Mouse (Mus musculus) lung, embryonic 15.5 days (tissue): ENCODE data around the gene Clba1. TPM values are rescaled to one million over a fixed set of nuclear protein-coding genes. Genes with fewer than 3 reads are reported as not detected.

Experiments
- ATAC-seq: fragments of 200-750 bp; cut with Nextera tagmentation; 2 replicates; pipeline ENCODE4 v1.8.0; 2017; ENCODE audit warnings: moderate number of reproducible peaks, borderline replicate concordance; ENCODE audit not compliant: low FRiP score, low TSS enrichment; ENCODE audit errors: extremely low read depth
- H3K27ac ChIP-seq: fragments of 300-500 bp; sonication (generic); 2 replicates; pipeline ENCODE4 v1.5.1; 2015; ENCODE audit warnings: moderate library complexity, mild to moderate bottlenecking, inconsistent platforms
- H3K27me3 ChIP-seq: fragments of 300-500 bp; sonication (generic); 2 replicates; pipeline ENCODE4 v1.6.1; 2015; ENCODE audit warnings: inconsistent platforms
- H3K36me3 ChIP-seq: fragments of 300-500 bp; sonication (generic); 2 replicates; pipeline ENCODE4 v1.6.1; 2015; ENCODE audit warnings: inconsistent platforms
- H3K4me1 ChIP-seq: fragments of 300-500 bp; sonication (generic); 2 replicates; pipeline ENCODE4 v1.6.1; 2015; ENCODE audit warnings: inconsistent platforms
- H3K4me2 ChIP-seq: fragments of 300-500 bp; sonication (generic); 2 replicates; pipeline ENCODE4 v1.6.1; 2015; ENCODE audit warnings: inconsistent platforms, mild to moderate bottlenecking, moderate library complexity
- H3K4me3 ChIP-seq: fragments of 300-500 bp; sonication (generic); 2 replicates; pipeline ENCODE4 v1.5.1; 2015; ENCODE audit warnings: mild to moderate bottlenecking, inconsistent platforms
- H3K9ac ChIP-seq: fragments of 300-500 bp; sonication (generic); 2 replicates; pipeline ENCODE4 v1.6.1; 2015; ENCODE audit warnings: inconsistent platforms
- H3K9me3 ChIP-seq: fragments of 300-500 bp; sonication (generic); 2 replicates; pipeline ENCODE4 v1.6.1; 2016; ENCODE audit warnings: inconsistent platforms
- WGBS: fragments of 180-500 bp; shearing (Covaris S2); methylation state at CpG from one replicate; pipeline ENCODE4 v1.1.7; 2015; 5-methylcytosine and 5-hydroxymethylcytosine counted together
- polyA plus RNA-seq: library from polyadenylated mRNA; unstranded; fragments of >200 nt; fragmentation: Nextera tagmentation; extraction: Ambion mirVana; gene quantifications from 2 replicates; pipeline ENCODE4 v1.2.1, GENCODE M21; 2015

Clba1 gene
- polyA plus RNA-seq, 1 experiment from 2014 or later = 7.4 TPM

DNA sequence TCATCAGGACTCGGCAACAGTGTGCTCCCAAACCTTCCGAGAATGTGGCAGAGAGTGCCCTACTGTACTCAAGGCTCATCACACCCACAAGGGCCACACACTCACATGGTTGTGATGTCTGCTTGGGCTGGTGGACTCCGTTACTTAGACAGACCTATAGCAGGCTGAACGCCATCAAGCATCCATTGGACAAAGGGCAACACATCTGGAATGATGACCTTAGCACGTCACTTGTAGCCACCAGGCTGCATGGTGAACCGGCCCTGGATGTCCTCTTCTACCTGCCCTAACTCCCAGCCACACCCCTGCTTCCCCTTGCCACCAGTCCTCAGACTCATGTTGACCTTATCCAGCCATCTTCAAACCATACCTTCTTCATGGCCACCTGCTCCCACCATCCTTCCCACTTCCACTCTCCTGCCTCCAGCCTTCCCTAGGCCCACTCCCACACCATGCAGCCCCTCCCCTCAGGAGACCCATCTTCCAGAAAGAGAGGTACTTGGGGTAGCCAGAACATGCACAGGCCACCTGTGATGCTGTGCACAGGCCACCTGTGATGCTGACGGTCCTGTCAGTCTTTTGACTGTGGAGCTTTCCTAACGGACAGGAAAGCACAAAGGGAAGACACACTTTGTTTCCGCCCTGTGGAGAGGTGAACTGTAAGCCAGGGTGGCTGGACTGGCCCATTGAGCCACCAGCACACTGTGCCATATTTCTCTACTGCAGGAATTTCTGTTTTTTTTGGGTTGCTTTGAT is 50.0 kb downstream of the Clba1 start:
- WGBS = 87% methylated on average over 9 of the region's 9 CpGs
- H3K9me3 ChIP-seq = no peaks in the 10 kb centered on the region
- no peak overlapping the region for H3K4me3 ChIP-seq
- H3K27me3 ChIP-seq = no peaks in the 10 kb centered on the region
- H3K9ac ChIP-seq = no peak overlapping the region
- H3K27ac ChIP-seq = no peak overlapping the region
- no peaks in the 10 kb centered on the region for H3K36me3 ChIP-seq
- ATAC-seq = no peak
- H3K4me1 ChIP-seq = no peaks in the 10 kb centered on the region
- no peak overlapping the region for H3K4me2 ChIP-seq

DNA sequence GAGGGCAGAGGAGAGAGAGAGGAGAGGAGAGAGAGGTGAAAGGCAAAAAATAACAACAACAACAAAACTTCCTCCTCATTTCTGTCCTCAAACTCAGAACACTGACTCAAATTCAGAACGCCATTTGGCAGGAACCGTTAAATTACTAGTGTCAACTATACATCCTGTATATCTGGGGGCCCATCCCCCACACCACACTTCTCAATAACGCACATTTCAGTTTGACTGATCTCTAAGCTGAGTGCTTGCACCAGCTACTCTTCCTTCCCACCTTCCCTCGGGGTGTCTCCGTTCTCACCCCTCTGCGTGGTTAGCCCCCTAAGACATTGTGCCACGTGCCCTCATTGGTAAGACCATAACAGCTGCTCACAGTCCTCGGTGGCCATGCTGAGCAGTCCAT is 51.2 kb downstream of the Clba1 start:
- 52% methylated on average over 8 of the region's 8 CpGs for WGBS
- Histone ChIP-seq H3K36me3 (no peaks in the 10 kb centered on the region), H3K4me2 (no peak overlapping the region), H3K4me1 (no peaks in the 10 kb centered on the region), H3K9me3 (no peaks in the 10 kb centered on the region), H3K9ac (no peak overlapping the region), H3K27ac (no peak overlapping the region), H3K4me3 (no peak overlapping the region), H3K27me3 (no peaks in the 10 kb centered on the region)
- ATAC-seq = no peak

- 0 out of 2 replicates have a peak, but pooled peaks have one; percentile 21 for ATAC-seq
These were observed 52.0 kb downstream of the Clba1 start for GRCm38 (mm10) chr12:112860765-112861164.

DNA sequence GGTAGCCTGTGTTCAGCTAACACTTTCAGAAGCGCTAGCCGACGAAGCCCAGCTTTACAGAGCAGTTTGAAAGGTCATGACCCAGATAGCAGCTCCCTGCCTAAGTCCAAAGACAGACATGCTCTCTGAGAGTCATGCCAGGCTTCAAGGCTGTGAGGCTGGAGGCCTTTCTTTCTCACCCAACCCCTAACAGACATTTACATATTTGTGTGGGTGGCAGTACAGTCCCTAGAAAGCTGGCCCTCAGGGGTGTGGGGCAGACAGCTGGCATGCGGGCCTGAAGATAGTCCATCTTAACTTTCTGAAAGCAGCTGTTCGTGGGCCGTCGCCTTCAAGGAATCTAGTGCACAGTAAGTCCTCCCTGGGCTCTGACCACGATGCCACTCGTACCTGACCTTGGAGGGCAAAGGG is 53.2 kb downstream of the Clba1 start:
- no peak overlapping the region for H3K27ac ChIP-seq
- ATAC-seq = no peak
- H3K4me2 ChIP-seq = no peak overlapping the region
- no peak overlapping the region for H3K9ac ChIP-seq
- no peaks in the 10 kb centered on the region for H3K36me3 ChIP-seq
- H3K4me1 ChIP-seq = peaks cover 6% of the 10 kb centered on the region
- H3K4me3 ChIP-seq = no peak overlapping the region
- H3K27me3 ChIP-seq = no peaks in the 10 kb centered on the region
- 49% methylated on average over 9 of the region's 9 CpGs for WGBS
- H3K9me3 ChIP-seq = no peaks in the 10 kb centered on the region

More at GRCm38 (mm10) chr12:112860765-112861164, 52.0 kb downstream of the Clba1 start:
- Histone ChIP-seq H3K27me3 (no peaks in the 10 kb centered on the region), H3K36me3 (no peaks in the 10 kb centered on the region), H3K4me3 (no peak overlapping the region), H3K4me2 (no peak overlapping the region), H3K4me1 (no peaks in the 10 kb centered on the region), H3K9me3 (no peaks in the 10 kb centered on the region), H3K27ac (no peak overlapping the region), H3K9ac (no peak overlapping the region)
- WGBS = 68% methylated on average over 7 of the region's 7 CpGs

- Histone ChIP-seq H3K36me3 (no peaks in the 10 kb centered on the region), H3K4me1 (peaks cover 18% of the 10 kb centered on the region), H3K27ac (no peak overlapping the region), H3K4me3 (no peak overlapping the region), H3K9me3 (no peaks in the 10 kb centered on the region), H3K9ac (no peak overlapping the region), H3K27me3 (no peaks in the 10 kb centered on the region; the same call in 1 of the 2 replicates), H3K4me2 (no peak overlapping the region)
- ATAC-seq = no peak
- WGBS = 81% methylated on average over 7 of the region's 7 CpGs
These were observed 56.1 kb downstream of the Clba1 start for GRCm38 (mm10) chr12:112864804-112865203.

Other genes with a start within 250 kb of the Clba1 start
- gene Inf2, start 220.2 kb upstream of the Clba1 start, polyA plus RNA-seq = 3.7 and 4.3 TPM in 2 replicates
- 8.3 and 9.3 TPM in 2 replicates for gene Adssl1, start 188.9 kb upstream of the Clba1 start, polyA plus RNA-seq
- 232 and 246 TPM in 2 replicates for gene Siva1, start 164.3 kb upstream of the Clba1 start, polyA plus RNA-seq
- 145 and 157 TPM in 2 replicates for gene Akt1, start 134.1 kb upstream of the Clba1 start, polyA plus RNA-seq
- gene Zbtb42, start 130.1 kb upstream of the Clba1 start, polyA plus RNA-seq = 11.4 TPM in 2 replicates
- 18.6 and 20.8 TPM in 2 replicates for gene Cep170b, start 88.5 kb upstream of the Clba1 start, polyA plus RNA-seq
- gene Pld4, start 48.3 kb upstream of the Clba1 start, polyA plus RNA-seq = 12.7 and 17.9 TPM in 2 replicates
- gene Ahnak2, start 6.3 kb upstream of the Clba1 start, polyA plus RNA-seq = 0.72 and 0.98 TPM in 2 replicates
- 125 and 129 TPM in 2 replicates for gene Cdca4, start 20.5 kb downstream of the Clba1 start, polyA plus RNA-seq
- 0.13 and 0.79 TPM in 2 replicates for gene Gpr132, start 59.3 kb downstream of the Clba1 start, polyA plus RNA-seq
- gene Jag2, start 120.8 kb downstream of the Clba1 start, polyA plus RNA-seq = 6.2 and 7.2 TPM in 2 replicates
- gene Nudt14, start 133.2 kb downstream of the Clba1 start, polyA plus RNA-seq = 103 and 120 TPM in 2 replicates
- 25.7 and 28.1 TPM in 2 replicates for gene Btbd6, start 167.5 kb downstream of the Clba1 start, polyA plus RNA-seq
- 56.1 and 63.3 TPM in 2 replicates for gene Brf1, start 191.8 kb downstream of the Clba1 start, polyA plus RNA-seq
- gene Pacs2, start 205.6 kb downstream of the Clba1 start, polyA plus RNA-seq = 11.7 and 13.2 TPM in 2 replicates